Mouse (Mus musculus): ENCODE data around the gene Alg5. TPM values are rescaled to one million over a fixed set of nuclear protein-coding genes. Genes with fewer than 3 reads are reported as not detected.
"Not testable (repeated sequence)": the region's sequence is repeated elsewhere in the genome, so short reads cannot be mapped to it uniquely, and the experiment has no call there.

Alg5 gene
- total RNA-seq, 1 experiment from 2014 or later = 21.0 TPM

DNA sequence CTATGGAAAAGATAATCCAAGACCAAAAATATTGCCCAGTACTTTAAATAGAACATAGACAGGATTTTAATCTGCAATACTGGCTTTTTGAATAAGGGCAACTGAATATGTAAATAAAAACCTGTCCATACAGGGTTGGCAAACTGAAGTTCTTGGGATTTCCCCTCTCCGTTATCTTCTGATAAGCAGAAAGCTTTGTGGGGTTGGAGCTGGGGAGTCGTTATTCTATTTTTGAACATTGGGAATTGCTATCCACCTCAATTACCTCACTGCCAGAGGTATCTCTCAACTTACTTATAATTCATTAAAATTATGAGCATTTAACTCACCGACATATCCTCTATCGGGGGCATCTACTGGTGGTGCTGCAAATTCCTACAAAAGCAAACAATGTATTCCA, 3.0 kb upstream of the Alg5 start:
- ATAC-seq (replicated peaks in 1 of 2; ENCODE audit: insufficient read depth in 1 of 2, low FRiP score in 2 of 2, low TSS enrichment in 1 of 2, low read depth in 1 of 2, poor library complexity in 2 of 2, severe bottlenecking in 2 of 2) = no peak

DNA sequence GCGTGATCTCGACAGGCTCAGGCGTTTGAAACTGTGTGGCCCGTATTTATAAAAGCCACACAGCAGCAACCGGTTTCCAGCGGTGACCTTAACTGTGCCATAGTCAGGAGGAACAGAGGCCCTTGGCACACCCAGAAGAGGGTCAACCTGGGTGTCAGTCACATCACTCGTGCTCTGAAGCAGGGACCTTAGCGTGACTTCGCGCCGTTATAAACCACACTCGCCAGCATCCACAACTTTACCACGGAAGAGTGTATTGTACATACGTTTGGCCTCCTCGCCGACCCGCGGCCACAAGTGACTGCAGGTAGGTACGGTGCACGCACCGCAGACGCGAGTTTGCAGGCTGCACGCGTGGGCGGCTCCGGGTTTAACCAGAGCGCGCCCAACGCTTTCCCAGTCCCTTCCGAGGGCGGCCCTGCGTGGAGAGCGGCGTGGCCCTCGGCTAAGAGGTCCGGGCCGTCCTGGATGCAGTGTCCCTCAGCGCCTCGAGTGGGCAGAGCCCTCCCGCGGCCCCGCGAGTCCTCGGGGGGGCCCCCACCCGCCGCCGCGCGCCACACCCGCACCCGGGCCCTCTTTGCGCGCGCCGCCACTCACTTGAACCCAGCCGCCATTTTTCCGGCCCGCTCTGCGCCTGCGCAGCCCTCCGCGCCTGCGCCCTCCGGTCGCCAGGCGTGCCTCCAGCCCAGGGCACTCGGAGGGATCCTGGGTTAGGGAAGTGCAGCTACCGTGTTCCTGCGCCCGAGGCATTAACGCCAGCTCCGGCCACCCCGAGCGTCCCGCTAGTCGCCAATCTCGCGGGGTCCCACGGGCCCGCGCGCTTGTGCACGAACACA, 710 bp upstream of the Alg5 start:
- ATAC-seq (replicated peaks in 1 of 2; ENCODE audit: insufficient read depth in 1 of 2, low FRiP score in 2 of 2, low TSS enrichment in 1 of 2, low read depth in 1 of 2, poor library complexity in 2 of 2, severe bottlenecking in 2 of 2) = peak; percentile 75 to 76

DNA sequence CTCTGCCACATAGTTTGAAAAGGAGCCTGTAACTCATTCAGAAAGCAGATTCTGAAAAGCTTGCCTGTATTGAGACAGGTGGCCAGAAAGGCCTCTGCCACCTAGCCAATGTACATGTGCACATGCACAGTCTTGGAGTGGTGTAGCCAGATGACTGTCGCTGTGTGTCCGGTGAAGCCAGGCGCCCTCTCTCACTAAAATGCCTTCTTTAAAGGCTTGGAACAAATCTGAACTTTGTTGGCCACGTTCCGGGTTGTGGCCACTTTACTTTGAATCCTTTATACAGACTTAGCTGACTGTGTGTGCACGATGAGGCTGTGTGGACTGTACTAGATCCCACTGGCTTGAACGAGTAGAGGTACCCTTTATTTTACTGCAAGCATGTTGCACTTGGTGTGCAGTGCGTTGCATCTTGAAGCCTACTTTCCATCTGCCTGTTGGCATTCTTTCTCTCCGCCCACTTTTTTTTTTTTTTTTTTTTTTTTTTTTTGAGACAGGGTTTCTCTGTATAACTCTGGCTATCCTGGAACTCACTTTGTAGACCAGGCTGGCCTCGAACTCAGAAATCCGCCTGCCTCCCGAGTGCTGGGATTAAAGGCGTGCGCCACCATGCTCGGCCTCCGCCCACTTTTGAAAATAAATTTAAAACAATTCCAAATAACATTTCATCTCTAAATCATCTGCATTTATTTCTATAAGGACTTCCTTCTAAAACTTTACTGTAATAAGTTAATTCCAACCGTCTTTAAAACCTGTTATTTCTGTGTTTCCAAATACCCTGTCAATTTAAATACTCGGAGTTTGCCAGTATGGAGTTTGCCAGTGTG, 975 bp downstream of the Alg5 start:
- ATAC-seq (replicated peaks in 1 of 2; ENCODE audit: insufficient read depth in 1 of 2, low FRiP score in 2 of 2, low TSS enrichment in 1 of 2, low read depth in 1 of 2, poor library complexity in 2 of 2, severe bottlenecking in 2 of 2) = no peak

DNA sequence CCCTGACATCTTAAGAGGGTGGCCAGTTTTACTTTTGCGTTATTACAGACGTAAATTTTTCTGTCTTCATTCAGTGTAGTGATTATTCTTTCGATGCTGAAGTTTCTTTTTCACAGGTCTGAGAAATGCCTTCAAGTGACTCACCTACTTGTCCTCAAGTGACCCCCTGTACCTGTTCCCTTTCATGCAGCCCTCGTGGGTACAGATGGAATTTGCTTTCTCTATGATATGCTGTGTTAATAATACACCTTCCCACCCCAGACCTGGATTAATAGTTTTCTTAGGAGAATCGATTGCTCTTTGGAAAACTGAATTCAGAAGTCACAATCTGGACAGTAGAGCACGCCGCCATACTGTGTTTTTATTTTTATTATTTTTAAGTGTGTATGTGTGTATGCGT, 2.0 kb downstream of the Alg5 start:
- ATAC-seq (replicated peaks in 1 of 2; ENCODE audit: insufficient read depth in 1 of 2, low FRiP score in 2 of 2, low TSS enrichment in 1 of 2, low read depth in 1 of 2, poor library complexity in 2 of 2, severe bottlenecking in 2 of 2) = no peak

DNA sequence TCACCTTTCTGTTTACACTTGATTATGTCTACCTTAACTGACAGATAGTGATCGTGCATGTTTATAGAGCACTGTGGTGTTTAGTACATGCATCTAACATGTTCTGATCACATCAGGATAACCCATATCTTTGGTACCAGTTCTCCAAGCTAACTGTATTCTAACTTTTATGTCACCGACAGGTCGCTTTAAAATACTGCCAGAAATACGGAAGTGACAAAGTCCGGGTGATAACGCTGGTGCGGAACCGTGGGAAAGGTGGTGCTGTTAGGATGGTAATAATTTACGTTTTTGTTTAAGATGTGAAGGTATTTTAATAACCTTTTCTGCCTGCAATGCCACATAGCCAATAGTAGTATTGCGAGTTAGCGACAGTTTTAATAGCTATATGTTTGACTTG, 6.6 kb downstream of the Alg5 start:
- ATAC-seq (replicated peaks in 1 of 2; ENCODE audit: insufficient read depth in 1 of 2, low FRiP score in 2 of 2, low TSS enrichment in 1 of 2, low read depth in 1 of 2, poor library complexity in 2 of 2, severe bottlenecking in 2 of 2) = no peak

DNA sequence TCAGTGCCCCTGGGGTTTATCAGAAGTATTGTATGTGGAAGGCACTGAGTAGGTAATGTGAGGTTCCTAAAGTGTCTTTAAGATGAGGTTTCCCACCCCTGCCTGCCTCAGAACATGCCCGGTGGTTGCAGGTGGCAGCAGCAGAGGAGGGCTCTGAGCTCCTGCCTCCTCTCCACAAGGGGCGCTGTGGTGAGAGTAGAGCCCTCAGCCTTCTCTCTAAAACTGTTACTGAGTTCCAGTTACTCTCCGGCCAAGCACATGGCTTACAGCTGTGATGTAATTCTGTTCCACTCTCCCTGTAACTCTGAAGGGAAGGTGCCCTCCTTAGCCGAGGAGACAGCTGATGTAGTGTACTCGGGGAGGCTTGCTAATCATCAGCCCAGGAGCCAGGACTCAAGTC, 10.5 kb downstream of the Alg5 start:
- peak; percentile 56 to 75 for ATAC-seq (replicated peaks in 1 of 2; ENCODE audit: insufficient read depth in 1 of 2, low FRiP score in 2 of 2, low TSS enrichment in 1 of 2, low read depth in 1 of 2, poor library complexity in 2 of 2, severe bottlenecking in 2 of 2)

DNA sequence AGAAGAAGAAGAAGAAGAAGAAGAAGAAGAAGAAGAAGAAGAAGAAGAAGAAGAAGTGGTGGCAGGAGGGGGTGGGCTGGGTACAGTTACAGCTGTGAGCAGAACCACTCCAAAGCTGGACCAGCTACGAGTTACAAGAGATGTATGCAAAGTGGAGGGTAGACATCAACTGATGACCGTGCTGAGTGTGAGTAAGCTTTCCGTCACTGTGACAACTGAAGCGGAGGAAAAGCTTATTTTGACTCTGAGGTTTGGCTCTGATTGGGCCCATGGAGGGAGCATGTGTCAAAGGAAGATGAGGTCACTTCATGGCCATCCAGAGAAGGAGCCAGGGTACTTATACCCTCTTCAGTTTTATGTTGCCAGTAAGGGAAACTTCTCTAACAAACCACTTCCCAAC, 18.1 kb downstream of the Alg5 start:
- no peak for ATAC-seq (replicated peaks in 1 of 2; ENCODE audit: insufficient read depth in 1 of 2, low FRiP score in 2 of 2, low TSS enrichment in 1 of 2, low read depth in 1 of 2, poor library complexity in 2 of 2, severe bottlenecking in 2 of 2)

DNA sequence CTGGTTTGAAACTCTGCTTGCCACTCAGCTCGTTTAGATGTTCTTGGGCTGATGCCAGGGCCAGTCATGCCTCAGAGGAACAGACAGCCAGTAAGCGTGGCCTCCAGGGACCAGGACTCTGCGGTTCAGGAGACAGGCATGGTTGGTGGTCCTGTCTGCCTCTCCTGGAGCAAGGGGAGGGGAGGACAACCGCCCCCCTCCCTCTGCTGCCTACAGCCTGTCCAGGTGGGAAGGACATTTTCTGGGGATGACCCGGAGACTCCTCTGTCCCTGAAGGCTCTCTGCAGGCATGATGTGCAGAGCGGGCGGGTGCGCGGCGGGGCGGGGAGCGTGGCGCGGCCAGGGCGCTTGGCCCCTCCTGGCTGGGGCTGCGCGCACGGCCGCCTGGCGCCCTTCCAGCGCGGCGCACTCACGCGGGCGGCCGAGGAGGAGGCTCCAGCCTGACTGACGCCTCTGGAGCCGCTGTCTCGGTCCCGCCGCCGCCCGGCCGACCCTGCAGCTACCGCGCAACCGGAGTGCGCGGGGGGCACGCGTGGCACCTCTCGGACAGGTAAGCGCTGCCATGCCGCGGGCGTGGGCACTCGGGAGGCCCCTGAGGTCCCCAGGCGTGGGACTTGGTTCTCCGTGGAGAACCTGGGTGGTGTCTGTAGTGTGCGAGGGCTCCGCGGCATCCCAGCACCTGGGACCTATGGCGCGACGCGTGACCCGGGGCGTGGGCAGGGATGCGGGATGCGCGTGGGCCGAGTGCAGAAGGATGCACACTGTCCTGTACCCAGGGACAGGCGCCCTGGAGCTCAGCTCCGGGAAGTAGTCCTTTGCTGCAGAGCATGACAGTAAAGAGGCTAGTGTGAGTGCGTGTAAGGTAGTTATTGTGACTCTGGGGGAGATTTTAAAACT, 20.1 kb downstream of the Alg5 start, which contains the start of gene Smad9:
Smad9 (plus strand) TSS at position 438 of the 897 bp plus-strand sequence.
- ATAC-seq (replicated peaks in 1 of 2; ENCODE audit: insufficient read depth in 1 of 2, low FRiP score in 2 of 2, low TSS enrichment in 1 of 2, low read depth in 1 of 2, poor library complexity in 2 of 2, severe bottlenecking in 2 of 2) = peak in 1 of 2 experiments; percentile 26; a peak in 2 of 4 replicates

DNA sequence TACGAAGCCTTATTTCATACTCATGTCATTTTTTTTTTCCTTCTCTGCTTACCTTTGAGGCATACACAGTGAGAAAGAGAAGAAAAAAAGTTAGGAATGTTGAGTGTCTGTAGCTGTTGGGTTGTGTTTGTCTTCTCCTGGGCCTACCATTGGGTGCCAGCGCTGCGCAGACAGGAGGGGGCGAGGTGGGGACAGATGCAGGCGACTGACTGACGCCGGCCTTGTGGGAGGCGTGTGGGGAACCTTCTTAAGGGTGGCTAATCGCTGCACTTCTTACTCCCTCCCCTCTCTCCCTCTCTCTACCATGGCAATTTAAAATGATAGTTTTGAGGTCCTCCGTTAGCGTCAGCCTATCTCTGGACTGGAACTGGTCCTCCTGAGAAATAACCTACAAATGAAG, 20.7 kb downstream of the Alg5 start:
- ATAC-seq (replicated peaks in 1 of 2; ENCODE audit: insufficient read depth in 1 of 2, low FRiP score in 2 of 2, low TSS enrichment in 1 of 2, low read depth in 1 of 2, poor library complexity in 2 of 2, severe bottlenecking in 2 of 2) = peak in 1 of 2 experiments; percentile 43; a peak in 2 of 4 replicates

DNA sequence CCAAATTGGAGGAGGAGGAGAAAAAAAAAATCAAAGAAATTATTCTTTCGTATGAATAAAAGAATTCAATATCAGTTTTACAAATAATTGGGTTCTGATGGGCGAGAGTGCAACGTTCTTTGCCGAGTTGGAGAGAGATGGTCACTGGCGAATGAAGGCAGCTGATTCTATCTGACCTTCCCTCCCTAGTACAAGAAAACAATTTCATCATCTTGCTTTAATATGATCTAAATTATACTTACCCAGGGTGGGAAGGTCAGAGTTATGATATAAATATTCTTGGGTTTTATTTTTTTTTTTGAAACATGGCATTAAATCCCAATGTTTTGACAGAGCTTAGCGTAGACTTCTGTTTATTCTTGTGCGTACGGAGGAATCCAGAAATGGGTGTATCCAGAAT, 22.1 kb downstream of the Alg5 start:
- no peak for ATAC-seq (replicated peaks in 1 of 2; ENCODE audit: insufficient read depth in 1 of 2, low FRiP score in 2 of 2, low TSS enrichment in 1 of 2, low read depth in 1 of 2, poor library complexity in 2 of 2, severe bottlenecking in 2 of 2)

DNA sequence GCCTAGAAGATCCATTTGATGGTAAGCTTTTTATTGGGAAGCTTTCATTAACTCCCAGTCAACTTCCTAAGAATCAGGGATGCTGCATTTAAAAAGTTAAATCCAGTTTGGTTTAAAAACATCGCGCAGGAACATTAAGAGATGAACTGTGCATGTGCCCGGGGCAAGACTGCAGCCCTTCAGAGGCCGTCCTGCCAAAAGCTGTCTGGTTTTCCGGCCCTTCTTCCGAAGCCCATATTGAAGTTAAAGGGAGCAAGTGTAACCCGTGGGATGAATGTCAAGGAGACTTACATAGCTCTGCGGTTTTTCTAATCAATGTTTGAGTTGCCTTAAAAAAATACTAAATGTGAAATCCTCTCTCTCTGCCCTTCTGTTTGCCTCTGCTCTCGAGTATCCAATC, 23.9 kb downstream of the Alg5 start:
- no peak for ATAC-seq (replicated peaks in 1 of 2; ENCODE audit: insufficient read depth in 1 of 2, low FRiP score in 2 of 2, low TSS enrichment in 1 of 2, low read depth in 1 of 2, poor library complexity in 2 of 2, severe bottlenecking in 2 of 2)

DNA sequence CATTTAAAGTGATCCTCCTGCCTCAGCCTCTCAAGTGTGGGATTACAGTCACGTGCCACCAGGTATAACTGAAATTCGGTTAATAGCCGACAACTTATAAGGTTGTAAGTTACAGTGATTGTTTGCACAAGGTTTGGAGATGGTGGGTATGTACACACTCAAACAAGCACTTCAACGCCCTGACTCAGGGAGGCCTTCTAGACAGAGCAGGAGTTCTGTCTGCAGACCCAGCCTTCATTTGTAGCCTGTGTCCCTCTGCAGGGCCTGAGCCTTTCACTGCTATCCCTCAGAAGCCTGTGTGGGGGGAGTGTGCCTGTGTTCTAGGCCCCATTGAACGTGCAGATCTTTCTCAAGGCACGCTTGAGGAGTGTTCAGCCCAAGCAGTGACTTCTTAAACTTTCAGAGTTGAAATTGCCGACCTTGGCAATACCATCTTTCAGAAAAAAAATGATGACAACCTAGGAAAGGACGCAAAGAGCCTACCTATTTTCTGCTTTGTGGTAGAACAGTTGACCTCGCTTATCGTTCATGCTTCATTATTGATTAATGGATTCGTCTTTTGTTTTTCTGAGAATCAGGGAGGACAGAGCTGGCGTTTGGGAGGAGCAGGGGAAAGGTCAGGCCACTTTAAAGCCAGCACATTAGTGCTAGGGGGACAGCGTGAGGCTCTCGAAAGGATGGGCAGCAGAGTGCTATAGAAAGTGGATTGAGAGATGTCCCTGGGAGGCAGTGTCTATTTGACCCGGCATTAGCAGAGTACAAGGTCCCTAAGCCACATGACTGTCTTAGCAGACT, 25.2 kb downstream of the Alg5 start:
- no peak for ATAC-seq (replicated peaks in 1 of 2; ENCODE audit: insufficient read depth in 1 of 2, low FRiP score in 2 of 2, low TSS enrichment in 1 of 2, low read depth in 1 of 2, poor library complexity in 2 of 2, severe bottlenecking in 2 of 2)

DNA sequence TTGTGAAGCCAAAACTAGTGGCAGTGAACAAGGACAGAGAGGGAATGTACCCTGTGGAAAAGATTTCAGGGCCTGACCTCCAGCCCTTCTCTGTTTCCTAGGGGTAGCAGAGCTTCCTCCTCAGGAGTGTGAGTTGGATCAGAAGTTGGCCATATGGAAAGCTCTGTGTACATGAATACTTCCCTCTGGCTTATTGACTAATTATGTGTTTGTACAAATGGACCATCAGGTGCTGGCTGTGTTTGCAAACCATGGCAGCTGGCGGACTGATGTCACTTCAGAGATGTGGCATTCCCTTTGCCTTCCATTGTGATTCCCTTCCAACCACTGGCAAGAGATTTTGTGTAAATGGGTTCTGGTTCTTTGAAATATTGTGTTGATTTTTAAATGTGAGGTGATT, 25.9 kb downstream of the Alg5 start:
- ATAC-seq (replicated peaks in 1 of 2; ENCODE audit: insufficient read depth in 1 of 2, low FRiP score in 2 of 2, low TSS enrichment in 1 of 2, low read depth in 1 of 2, poor library complexity in 2 of 2, severe bottlenecking in 2 of 2) = no peak

DNA sequence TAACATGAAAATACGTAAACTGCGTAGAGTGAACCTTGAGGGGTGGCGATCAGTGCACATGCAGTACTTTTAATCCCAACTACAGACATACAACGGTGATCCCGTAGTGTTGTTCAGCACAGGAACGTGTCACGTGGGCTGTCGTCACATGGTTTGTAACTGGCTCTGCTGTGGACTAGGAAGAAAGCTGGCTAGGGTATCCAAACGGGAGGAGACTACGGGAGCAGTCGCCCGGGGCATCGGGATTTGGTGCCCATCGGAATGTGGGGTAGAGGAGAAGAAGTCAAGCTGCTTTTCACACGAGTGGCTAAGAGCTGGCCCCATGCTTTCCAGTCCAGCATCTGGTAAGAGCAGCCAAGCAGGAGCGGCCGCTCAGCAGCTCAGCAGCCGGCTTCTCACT, 29.1 kb downstream of the Alg5 start:
- ATAC-seq (replicated peaks in 1 of 2; ENCODE audit: insufficient read depth in 1 of 2, low FRiP score in 2 of 2, low TSS enrichment in 1 of 2, low read depth in 1 of 2, poor library complexity in 2 of 2, severe bottlenecking in 2 of 2) = peak in 1 of 2 experiments; percentile 10; a peak in 1 of 4 replicates

DNA sequence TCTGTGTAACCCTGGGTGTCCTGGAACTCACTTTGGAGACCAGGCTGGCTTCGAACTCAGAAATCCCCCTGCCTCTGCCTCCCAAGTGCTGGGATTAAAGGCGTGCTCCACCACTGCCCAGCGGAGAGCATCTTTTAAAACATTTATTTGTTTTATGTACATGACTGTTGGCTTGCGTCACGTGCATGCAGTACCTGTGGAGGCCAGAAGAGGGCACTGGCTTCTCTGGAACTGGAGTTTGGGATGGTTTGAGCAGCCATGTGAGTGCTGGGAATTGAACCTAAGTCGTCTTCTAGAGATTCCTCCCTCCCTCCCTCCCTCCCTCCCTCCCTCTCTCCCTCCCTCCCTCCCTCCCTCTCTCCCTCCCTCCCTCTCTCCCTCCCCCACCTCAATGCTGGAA, 30.2 kb downstream of the Alg5 start:
- not testable (repeated sequence) for ATAC-seq (replicated peaks in 1 of 2; ENCODE audit: insufficient read depth in 1 of 2, low FRiP score in 2 of 2, low TSS enrichment in 1 of 2, low read depth in 1 of 2, poor library complexity in 2 of 2, severe bottlenecking in 2 of 2)

DNA sequence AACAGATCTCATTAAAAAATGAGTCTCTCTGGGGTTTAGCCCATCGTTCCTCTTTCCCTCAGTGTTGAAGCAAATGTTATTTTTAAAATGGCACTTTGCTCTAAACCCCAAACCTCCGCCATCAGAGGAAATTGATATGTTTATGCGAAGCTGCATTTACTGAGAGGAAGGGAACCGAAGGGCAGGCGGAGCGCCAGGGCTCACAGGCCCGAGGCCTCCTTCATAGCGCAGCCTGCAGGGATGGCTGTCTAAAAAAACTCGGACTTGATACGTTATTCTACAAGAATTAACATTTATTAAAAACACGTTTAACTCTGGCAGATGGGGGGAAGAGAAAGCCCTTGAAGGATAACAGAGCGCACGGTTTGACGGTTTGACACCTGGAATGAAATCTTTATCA, 30.7 kb downstream of the Alg5 start:
- ATAC-seq (replicated peaks in 1 of 2; ENCODE audit: insufficient read depth in 1 of 2, low FRiP score in 2 of 2, low TSS enrichment in 1 of 2, low read depth in 1 of 2, poor library complexity in 2 of 2, severe bottlenecking in 2 of 2) = no peak

DNA sequence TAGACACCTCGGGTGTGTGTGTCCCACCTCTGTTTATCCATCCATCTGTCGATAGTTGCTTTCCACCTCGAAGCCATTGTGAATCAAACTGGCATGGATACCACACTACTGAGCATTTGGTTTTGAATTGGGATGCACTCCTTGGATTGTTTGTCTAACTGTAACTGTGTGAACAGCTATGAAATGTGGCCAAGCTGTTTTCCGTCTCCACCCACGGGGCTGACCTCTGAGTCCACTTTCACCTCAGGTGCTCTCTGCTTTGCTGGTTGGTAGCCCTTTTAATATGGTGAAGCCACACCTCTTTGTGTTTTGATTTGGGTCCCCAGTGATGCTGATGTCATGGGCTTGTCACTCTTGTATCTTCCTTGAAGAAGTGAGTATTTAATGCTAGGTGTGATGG, 31.5 kb downstream of the Alg5 start:
- ATAC-seq (replicated peaks in 1 of 2; ENCODE audit: insufficient read depth in 1 of 2, low FRiP score in 2 of 2, low TSS enrichment in 1 of 2, low read depth in 1 of 2, poor library complexity in 2 of 2, severe bottlenecking in 2 of 2) = no peak

Measured in hematopoietic stem cell, adult 5-6 weeks (primary cell).